ENCODE assay signal across 9 mouse cellular contexts in the genomic region with DNA sequence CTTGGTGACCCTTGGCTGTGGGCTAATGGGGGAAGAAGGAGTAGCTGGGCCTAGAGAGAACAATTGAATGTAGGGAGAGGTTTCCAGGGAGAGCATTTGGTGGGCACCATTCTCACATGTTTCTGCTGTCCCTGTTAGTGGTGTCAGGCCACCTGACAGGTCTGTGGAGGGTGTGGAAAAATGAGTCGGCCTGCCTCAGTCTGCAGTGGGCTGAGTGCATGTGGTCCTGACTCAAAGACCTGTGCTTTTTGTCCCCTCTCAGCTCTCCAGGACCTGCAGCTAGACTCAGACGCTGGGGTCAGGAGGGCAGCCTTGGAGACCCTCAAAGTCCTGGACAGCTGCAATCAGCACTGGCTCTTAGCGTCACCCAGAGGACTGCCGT. TPM values are rescaled to one million over a fixed set of nuclear protein-coding genes. Genes with fewer than 3 reads are reported as not detected.
DNase-seq lines count a peak whose midpoint lies in the region; ATAC-seq and TF ChIP-seq lines count a peak whose summit lies in the region.
"Had no signal": no experiment of that assay in that cellular context is flagged by ENCODE, and none has a peak within 500 bp of the region (broad histone marks: within the 10 kb centered on the region; RNA-seq: fewer than 3 reads in every experiment).

No protein-coding gene starts in this region.

- H3K36me3 ChIP-seq in forebrain, embryonic 11.5 days (ENCODE audit: control insufficient read depth, insufficient read depth, low read length) = peaks cover 43% of the 10 kb centered on the region
- H3K36me3 ChIP-seq in forebrain, embryonic 10.5 days (replicated peaks) = peaks cover 54% of the 10 kb centered on the region
- peaks cover 36% of the 10 kb centered on the region for H3K36me3 ChIP-seq in lung, postnatal 0 days (ENCODE audit: insufficient read depth, low read length)
- H3K36me3 ChIP-seq in intestine, embryonic 16.5 days (ENCODE audit: control insufficient read depth, insufficient read depth, low read length) = peaks cover 39% of the 10 kb centered on the region
- peaks cover 56% of the 10 kb centered on the region for H3K36me3 ChIP-seq in neural tube, embryonic 13.5 days

- intact Hi-C loops in left cerebral cortex, postnatal 36 days (cut with DNase I) = no loop called here

- no peak for TF ChIP-seq CTCF in lung, postnatal 0 days (IDR thresholded peaks at IDR 0.05)

- TF ChIP-seq EP300 in lung, postnatal 0 days (IDR thresholded peaks at IDR 0.05) = no peak

- H3K4me1 ChIP-seq in forebrain, embryonic 11.5 days (replicated peaks; ENCODE audit: control insufficient read depth, insufficient read depth, low read length) = no peaks in the 10 kb centered on the region
- H3K4me1 ChIP-seq in forebrain, embryonic 10.5 days = no peaks in the 10 kb centered on the region
- H3K4me1 ChIP-seq in lung, postnatal 0 days (ENCODE audit: insufficient read depth, low read depth, low read length) = 0 out of 2 replicates have a peak, but pooled peaks cover 7% of the 10 kb centered on the region
- H3K4me1 ChIP-seq in intestine, embryonic 16.5 days (ENCODE audit: control insufficient read depth, insufficient read depth, low read length) = 0 out of 2 replicates have a peak, but pooled peaks cover 10% of the 10 kb centered on the region
- peaks cover 25% of the 10 kb centered on the region for H3K4me1 ChIP-seq in neural tube, embryonic 13.5 days (replicated peaks)

- ATAC-seq in forebrain, embryonic 11.5 days (replicated peaks; ENCODE audit: low FRiP score) = peak; percentile 11; the same call in 1 of the 2 replicates
- peak; percentile 1 for ATAC-seq in lung, postnatal 0 days
- ATAC-seq in intestine, embryonic 16.5 days = peak; percentile 11
- ATAC-seq in neural tube, embryonic 13.5 days (ENCODE audit: low read depth) = peak; percentile 2; the same call in 1 of the 2 replicates

- no peak for DNase-seq in forebrain, embryonic 11.5 days (ENCODE audit: low spot score)
- DNase-seq in forebrain, embryonic 10.5 days (ENCODE audit: extremely low spot score, low spot score) = no peak
- no peak for DNase-seq in lung, postnatal 0 days (ENCODE audit: low spot score)
- DNase-seq in lung, postnatal 25 days (ENCODE audit: low spot score) = no peak
- no peak for DNase-seq in spleen, postnatal 10 days (ENCODE audit: low spot score in 2 of 2)
- DNase-seq in left cerebral cortex, postnatal 36 days (ENCODE audit: low spot score in 2 of 2) = no peak

- peaks cover 48% of the 10 kb centered on the region for H3K9me3 ChIP-seq in forebrain, embryonic 11.5 days (ENCODE audit: control insufficient read depth, low read length)
- H3K9me3 ChIP-seq in forebrain, embryonic 10.5 days = peaks cover 100% of the 10 kb centered on the region
- peaks cover 9% of the 10 kb centered on the region for H3K9me3 ChIP-seq in lung, postnatal 0 days (ENCODE audit: low read length)
- peaks cover 10% of the 10 kb centered on the region; the same call in 1 of the 2 replicates for H3K9me3 ChIP-seq in intestine, embryonic 16.5 days (ENCODE audit: control insufficient read depth, low read length)
- H3K9me3 ChIP-seq in neural tube, embryonic 13.5 days = peaks cover 40% of the 10 kb centered on the region

- H3K4me2 ChIP-seq in forebrain, embryonic 11.5 days (ENCODE audit: low read depth, low read length, severe bottlenecking) = no peak overlapping the region
- no peak overlapping the region for H3K4me2 ChIP-seq in lung, postnatal 0 days (replicated peaks; ENCODE audit: low read depth, low read length)
- H3K4me2 ChIP-seq in intestine, embryonic 16.5 days (ENCODE audit: low read depth, low read length) = no peak overlapping the region
- no peak overlapping the region for H3K4me2 ChIP-seq in neural tube, embryonic 13.5 days
- H3K4me2 ChIP-seq: heart, embryonic 15.5 days had no signal

- H3K9ac ChIP-seq in forebrain, embryonic 11.5 days (ENCODE audit: low read length) = no peak overlapping the region
- no peak overlapping the region for H3K9ac ChIP-seq in lung, postnatal 0 days (replicated peaks; ENCODE audit: low read depth)
- no peak overlapping the region for H3K9ac ChIP-seq in intestine, embryonic 16.5 days (ENCODE audit: low read depth, low read length)
- H3K9ac ChIP-seq in neural tube, embryonic 13.5 days = no peak overlapping the region
- H3K9ac ChIP-seq: heart, embryonic 15.5 days had no signal

- H3K27me3 ChIP-seq in forebrain, embryonic 11.5 days (ENCODE audit: control insufficient read depth, insufficient read depth, low read length) = no peaks in the 10 kb centered on the region
- no peaks in the 10 kb centered on the region for H3K27me3 ChIP-seq in forebrain, embryonic 10.5 days (ENCODE audit: poor library complexity, severe bottlenecking)
- H3K27me3 ChIP-seq in lung, postnatal 0 days (replicated peaks; ENCODE audit: insufficient read depth, low read length) = no peaks in the 10 kb centered on the region
- no peaks in the 10 kb centered on the region for H3K27me3 ChIP-seq in intestine, embryonic 16.5 days (replicated peaks; ENCODE audit: control insufficient read depth, insufficient read depth, low read length)
- no peaks in the 10 kb centered on the region for H3K27me3 ChIP-seq in neural tube, embryonic 13.5 days
- H3K27me3 ChIP-seq: heart, embryonic 15.5 days had no signal

- H3K4me3 ChIP-seq in forebrain, embryonic 11.5 days (ENCODE audit: low read depth, low read length) = no peak overlapping the region
- H3K4me3 ChIP-seq in forebrain, embryonic 10.5 days = no peak overlapping the region
- H3K4me3 ChIP-seq in lung, postnatal 0 days (ENCODE audit: low read depth, low read length) = no peak overlapping the region
- H3K4me3 ChIP-seq in intestine, embryonic 16.5 days (ENCODE audit: low read length) = no peak overlapping the region
- H3K4me3 ChIP-seq in neural tube, embryonic 13.5 days = no peak overlapping the region
- H3K4me3 ChIP-seq: heart, embryonic 15.5 days had no signal

- WGBS in forebrain, embryonic 11.5 days = 80% methylated on average over 4 of the region's 4 CpGs
- 81% methylated on average over 4 of the region's 4 CpGs for WGBS in forebrain, embryonic 10.5 days
- WGBS in lung, postnatal 0 days = 69% methylated on average over 4 of the region's 4 CpGs
- 77% methylated on average over 4 of the region's 4 CpGs for WGBS in intestine, embryonic 16.5 days
- 78% methylated on average over 4 of the region's 4 CpGs for WGBS in neural tube, embryonic 13.5 days

- H3K27ac ChIP-seq in forebrain, embryonic 11.5 days (ENCODE audit: low read depth, low read length) = no peak overlapping the region
- no peak overlapping the region for H3K27ac ChIP-seq in forebrain, embryonic 10.5 days
- H3K27ac ChIP-seq in lung, postnatal 0 days (ENCODE audit: low read length) = no peak overlapping the region
- H3K27ac ChIP-seq in intestine, embryonic 16.5 days (ENCODE audit: low read length) = no peak overlapping the region
- no peak overlapping the region for H3K27ac ChIP-seq in neural tube, embryonic 13.5 days (replicated peaks)
- H3K27ac ChIP-seq: heart, embryonic 15.5 days had no signal

RNA-seq across cellular contexts. Expression of gene Hjurp, which starts 17.8 kb away (rescaled TPM):
- 221 and 223 TPM in 2 replicates for polyA plus RNA-seq in forebrain, embryonic 11.5 days (2014; fragmentation: Nextera tagmentation; extraction: Ambion mirVana)
- 223 and 224 TPM in 2 replicates for polyA plus RNA-seq in forebrain, embryonic 10.5 days (2016; fragmentation: Nextera tagmentation; extraction: Ambion mirVana)
- 21.9 and 26.0 TPM in 2 replicates for polyA plus RNA-seq in lung, postnatal 0 days (2015; fragmentation: Nextera tagmentation; extraction: Ambion mirVana)
- polyA plus RNA-seq in intestine, embryonic 16.5 days (2015; fragmentation: Nextera tagmentation; extraction: Ambion mirVana) = 135 and 141 TPM in 2 replicates
- 69.9 and 74.0 TPM in 2 replicates for polyA plus RNA-seq in neural tube, embryonic 13.5 days (2015; fragmentation: Nextera tagmentation; extraction: Ambion mirVana)
- 10 to 100 TPM; 33.0 to 38.9 TPM for total RNA-seq in left cerebral cortex, postnatal 36 days (2021)

RNA-seq across cellular contexts. Expression of gene Trpm8, which starts 17.8 kb away (rescaled TPM):
- polyA plus RNA-seq in forebrain, embryonic 11.5 days (2014; fragmentation: Nextera tagmentation; extraction: Ambion mirVana) = not detected in 2 replicates
- not detected in 2 replicates for polyA plus RNA-seq in forebrain, embryonic 10.5 days (2016; fragmentation: Nextera tagmentation; extraction: Ambion mirVana)
- polyA plus RNA-seq in lung, postnatal 0 days (2015; fragmentation: Nextera tagmentation; extraction: Ambion mirVana) = 0.05 TPM in 1 of 2 replicates, not detected in the other
- polyA plus RNA-seq in intestine, embryonic 16.5 days (2015; fragmentation: Nextera tagmentation; extraction: Ambion mirVana) = not detected in 2 replicates
- 0.07 TPM in 1 of 2 replicates, not detected in the other for polyA plus RNA-seq in neural tube, embryonic 13.5 days (2015; fragmentation: Nextera tagmentation; extraction: Ambion mirVana)
- under 1 TPM in 1 of 2 experiments, not detected in 1; 0.25 TPM for total RNA-seq in left cerebral cortex, postnatal 36 days (2021)
- polyA plus RNA-seq: heart, embryonic 15.5 days had no signal

RNA-seq across cellular contexts. Expression of gene Mroh2a, which starts 32.8 kb away (rescaled TPM):
- polyA plus RNA-seq in forebrain, embryonic 11.5 days (2014; fragmentation: Nextera tagmentation; extraction: Ambion mirVana) = 2.5 and 3.0 TPM in 2 replicates
- 1.3 and 1.4 TPM in 2 replicates for polyA plus RNA-seq in forebrain, embryonic 10.5 days (2016; fragmentation: Nextera tagmentation; extraction: Ambion mirVana)
- 0.15 and 0.43 TPM in 2 replicates for polyA plus RNA-seq in lung, postnatal 0 days (2015; fragmentation: Nextera tagmentation; extraction: Ambion mirVana)
- 0.76 and 0.88 TPM in 2 replicates for polyA plus RNA-seq in intestine, embryonic 16.5 days (2015; fragmentation: Nextera tagmentation; extraction: Ambion mirVana)
- polyA plus RNA-seq in neural tube, embryonic 13.5 days (2015; fragmentation: Nextera tagmentation; extraction: Ambion mirVana) = 0.58 and 0.68 TPM in 2 replicates
- total RNA-seq in left cerebral cortex, postnatal 36 days (2021) = under 1 TPM in 1 of 2 experiments, not detected in 1; 0.07 TPM

RNA-seq across cellular contexts. Expression of gene Ugt1a1, which starts 47.9 kb away (rescaled TPM):
- polyA plus RNA-seq in forebrain, embryonic 11.5 days (2014; fragmentation: Nextera tagmentation; extraction: Ambion mirVana) = not detected in 2 replicates
- polyA plus RNA-seq in forebrain, embryonic 10.5 days (2016; fragmentation: Nextera tagmentation; extraction: Ambion mirVana) = 0.07 TPM in 1 of 2 replicates, not detected in the other
- 0.21 and 0.26 TPM in 2 replicates for polyA plus RNA-seq in lung, postnatal 0 days (2015; fragmentation: Nextera tagmentation; extraction: Ambion mirVana)
- polyA plus RNA-seq in intestine, embryonic 16.5 days (2015; fragmentation: Nextera tagmentation; extraction: Ambion mirVana) = 55.9 and 79.1 TPM in 2 replicates
- not detected in 2 replicates for polyA plus RNA-seq in neural tube, embryonic 13.5 days (2015; fragmentation: Nextera tagmentation; extraction: Ambion mirVana)
- under 1 TPM in 1 of 2 experiments, not detected in 1; 0.18 TPM for total RNA-seq in left cerebral cortex, postnatal 36 days (2021)
- polyA plus RNA-seq: heart, embryonic 15.5 days had no signal

RNA-seq across cellular contexts. Expression of gene Dnajb3, which starts 54.1 kb away (rescaled TPM):
- polyA plus RNA-seq in forebrain, embryonic 11.5 days (2014; fragmentation: Nextera tagmentation; extraction: Ambion mirVana) = 11.5 and 12.5 TPM in 2 replicates
- 8.5 and 9.5 TPM in 2 replicates for polyA plus RNA-seq in forebrain, embryonic 10.5 days (2016; fragmentation: Nextera tagmentation; extraction: Ambion mirVana)
- 2.7 and 3.8 TPM in 2 replicates for polyA plus RNA-seq in lung, postnatal 0 days (2015; fragmentation: Nextera tagmentation; extraction: Ambion mirVana)
- polyA plus RNA-seq in intestine, embryonic 16.5 days (2015; fragmentation: Nextera tagmentation; extraction: Ambion mirVana) = 5.7 and 8.0 TPM in 2 replicates
- 16.9 and 18.7 TPM in 2 replicates for polyA plus RNA-seq in neural tube, embryonic 13.5 days (2015; fragmentation: Nextera tagmentation; extraction: Ambion mirVana)
- 1 to 10 TPM; 2.2 to 2.5 TPM for total RNA-seq in left cerebral cortex, postnatal 36 days (2021)
